Mouse (Mus musculus): ENCODE measurements around the gene Gpnmb. TPM values are rescaled to one million over a fixed set of nuclear protein-coding genes. Genes with fewer than 3 reads are reported as not detected.
A peak's percentile ranks its signal among the peaks of the same experiment; 100 is the strongest.

Gpnmb gene
- under 1 TPM; 0.86 to 0.99 TPM for total RNA-seq (2021)
- long read RNA-seq, experiment 1 = 0 reads
- long read RNA-seq, experiment 2, partial matches to known transcripts = 0 of 1 reads
- long read RNA-seq, experiment 2, other reads (novel, unspliced or antisense) = 1 of 1 reads

- DNase-seq (ENCODE audit: low spot score in 2 of 2) = no peak
Observed at GRCm38 (mm10) chr6:49036275-49037267, at the start of gene Gpnmb. Gene Gpnmb (plus strand): TSS chr6:49036546.

GRCm38 (mm10) chr6:48989971-48990370 lies 46.4 kb upstream of the Gpnmb start:
- DNase-seq (ENCODE audit: low spot score in 2 of 2) = no peak

- no peak for DNase-seq (ENCODE audit: low spot score in 2 of 2)
Observed at GRCm38 (mm10) chr6:48991991-48992390, 44.4 kb upstream of the Gpnmb start.

GRCm38 (mm10) chr6:48998186-48998585 lies 38.2 kb upstream of the Gpnmb start:
- no peak for DNase-seq (ENCODE audit: low spot score in 2 of 2)

- no peak for DNase-seq (ENCODE audit: low spot score in 2 of 2)
Observed at GRCm38 (mm10) chr6:48998796-48999195, 37.5 kb upstream of the Gpnmb start.

- DNase-seq (ENCODE audit: low spot score in 2 of 2) = no peak
Observed at GRCm38 (mm10) chr6:49003381-49003780, 33.0 kb upstream of the Gpnmb start.

- peak; percentile 50 to 69 for DNase-seq (ENCODE audit: low spot score in 2 of 2)
Observed at GRCm38 (mm10) chr6:49007981-49008380, 28.4 kb upstream of the Gpnmb start.

- no peak for DNase-seq (ENCODE audit: low spot score in 2 of 2)
Observed at GRCm38 (mm10) chr6:49008420-49009160, 27.8 kb upstream of the Gpnmb start.

- DNase-seq (ENCODE audit: low spot score in 2 of 2) = no peak
Observed at GRCm38 (mm10) chr6:49009161-49009555, 27.2 kb upstream of the Gpnmb start.

- no peak for DNase-seq (ENCODE audit: low spot score in 2 of 2)
Observed at GRCm38 (mm10) chr6:49009665-49010064, 26.7 kb upstream of the Gpnmb start.

- DNase-seq (ENCODE audit: low spot score in 2 of 2) = no peak
Observed at GRCm38 (mm10) chr6:49011191-49011590, 25.2 kb upstream of the Gpnmb start.

- no peak for DNase-seq (ENCODE audit: low spot score in 2 of 2)
Observed at GRCm38 (mm10) chr6:49013023-49013422, 23.3 kb upstream of the Gpnmb start.

GRCm38 (mm10) chr6:49013458-49013857 lies 22.9 kb upstream of the Gpnmb start:
- DNase-seq (ENCODE audit: low spot score in 2 of 2) = no peak

- DNase-seq (ENCODE audit: low spot score in 2 of 2) = no peak
Observed at GRCm38 (mm10) chr6:49017150-49017549, 19.2 kb upstream of the Gpnmb start.

GRCm38 (mm10) chr6:49019341-49019740 lies 17.0 kb upstream of the Gpnmb start:
- DNase-seq (ENCODE audit: low spot score in 2 of 2) = no peak

GRCm38 (mm10) chr6:49021141-49022012 lies 15.0 kb upstream of the Gpnmb start:
- DNase-seq (ENCODE audit: low spot score in 2 of 2) = peak; percentile 45 to 89

- no peak for DNase-seq (ENCODE audit: low spot score in 2 of 2)
Observed at GRCm38 (mm10) chr6:49022384-49022783, 14.0 kb upstream of the Gpnmb start.

GRCm38 (mm10) chr6:49023315-49023714 lies 13.0 kb upstream of the Gpnmb start:
- no peak for DNase-seq (ENCODE audit: low spot score in 2 of 2)

GRCm38 (mm10) chr6:49025290-49025689 lies 11.1 kb upstream of the Gpnmb start:
- DNase-seq (ENCODE audit: low spot score in 2 of 2) = no peak

- DNase-seq (ENCODE audit: low spot score in 2 of 2) = no peak
Observed at GRCm38 (mm10) chr6:49026496-49026895, 9.8 kb upstream of the Gpnmb start.

- DNase-seq (ENCODE audit: low spot score in 2 of 2) = no peak
Observed at GRCm38 (mm10) chr6:49028019-49028418, 8.3 kb upstream of the Gpnmb start.

Data from layer of hippocampus, postnatal 14 days (tissue).